Mouse (Mus musculus): ENCODE results near the gene Gpr179.

Gene Gpr179

GRCm38 (mm10) chr11:97285852-97286775 is 65.8 kb downstream of the Gpr179 start:
- DNase-seq (ENCODE audit: low spot score in 2 of 2) = no peak

- no peak for DNase-seq (ENCODE audit: low spot score in 2 of 2)
These were observed 67.0 kb downstream of the Gpr179 start for GRCm38 (mm10) chr11:97284854-97285253.

- DNase-seq (ENCODE audit: low spot score in 2 of 2) = no peak
These were observed 69.7 kb downstream of the Gpr179 start for GRCm38 (mm10) chr11:97282179-97282578.
